Mouse (Mus musculus) ovary, adult 10 weeks (tissue): Measurements from ENCODE around the gene Olfr748. TPM values are rescaled to one million over a fixed set of nuclear protein-coding genes. Genes with fewer than 3 reads are reported as not detected.

Experiments
- polyA plus RNA-seq: library from polyadenylated mRNA; stranded (reverse); fragments of 350-450 nt; fragmentation: Illumina TruSeq; extraction: RNeasy Lipid Tissue Mini Kit (QIAGEN cat#74804); gene quantifications from one replicate; pipeline ENCODE4 v1.2.3, GENCODE M21; 2014

Olfr748 gene
- not detected for polyA plus RNA-seq

DNA sequence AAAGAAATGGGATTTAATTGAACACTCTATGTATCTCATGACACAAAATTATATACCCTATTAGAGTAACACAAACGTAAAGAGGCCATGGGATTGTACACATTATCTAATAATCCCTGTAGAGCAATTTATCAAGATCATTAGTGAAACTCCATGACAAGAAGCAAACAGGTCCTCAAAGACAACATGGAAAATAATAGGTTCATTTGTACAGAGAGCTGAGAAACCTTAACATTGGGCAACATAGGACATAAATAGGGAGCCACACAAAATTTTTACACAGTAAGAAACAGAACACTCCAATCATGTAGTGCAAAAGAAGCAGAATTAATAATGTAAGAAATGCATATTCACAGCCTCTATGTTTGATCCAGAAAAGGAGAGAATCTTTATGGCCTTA is at the start of gene Olfr748:
Gene Olfr748 (plus strand): TSS at position 301 of the 400 bp plus-strand sequence.

DNA sequence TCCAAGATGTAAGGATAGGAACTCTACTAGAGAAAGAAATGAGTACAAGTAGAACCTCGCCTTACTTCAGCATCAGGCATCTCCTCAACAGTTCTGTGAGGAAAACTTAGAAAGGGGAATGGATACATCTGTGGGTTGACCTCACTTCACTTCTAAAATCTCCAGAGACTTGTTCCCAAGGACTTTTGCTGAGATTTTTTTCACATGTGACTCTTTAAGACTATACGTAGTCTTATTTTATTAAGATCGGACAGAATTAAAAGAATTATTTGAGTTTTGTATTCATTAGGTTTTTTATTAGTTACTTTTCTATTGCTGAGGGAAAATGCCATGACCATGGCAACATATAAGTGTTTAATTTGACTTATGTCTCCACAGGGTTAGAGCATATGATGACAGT is 14.1 kb upstream of the Olfr748 start, which contains the start of gene Olfr747:
Gene Olfr747 (minus strand): TSS at position 101 of the 400 bp plus-strand sequence.

DNA sequence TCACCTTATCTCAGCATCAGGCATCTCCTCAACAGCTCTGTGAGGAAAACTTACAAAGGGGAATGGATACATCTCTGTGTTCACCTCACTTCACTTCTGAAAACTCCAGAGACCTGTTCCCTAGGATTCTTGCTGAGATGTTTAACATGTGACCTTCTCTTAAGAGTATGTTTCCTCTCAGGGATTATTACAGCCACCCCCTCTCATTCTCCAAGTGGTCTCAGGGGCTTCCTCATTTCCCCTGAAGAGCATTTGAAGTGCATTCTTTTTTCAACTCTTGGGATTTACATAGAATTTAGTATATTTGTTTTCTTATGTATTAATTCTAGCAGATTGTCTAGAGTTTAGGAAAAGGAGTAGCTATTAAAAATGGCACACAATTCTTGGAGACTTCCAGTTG is 37.8 kb downstream of the Olfr748 start, which contains the start of gene Olfr749:
Gene Olfr749 (minus strand): TSS at position 101 of the 400 bp plus-strand sequence.

Other genes starting within 250 kb of the Olfr748 start
- gene Olfr741, start 234.6 kb upstream of the Olfr748 start, polyA plus RNA-seq = not detected
- gene Olfr742, start 203.8 kb upstream of the Olfr748 start, polyA plus RNA-seq = not detected
- not detected for gene Olfr743, start 185.5 kb upstream of the Olfr748 start, polyA plus RNA-seq
- gene Olfr744, start 92.5 kb upstream of the Olfr748 start, polyA plus RNA-seq = not detected
- gene Olfr745, start 68.0 kb upstream of the Olfr748 start, polyA plus RNA-seq = not detected
- gene Olfr746, start 60.3 kb upstream of the Olfr748 start, polyA plus RNA-seq = not detected
- gene Olfr747, start 14.2 kb upstream of the Olfr748 start, polyA plus RNA-seq = not detected
- not detected for gene Olfr749, start 37.7 kb downstream of the Olfr748 start, polyA plus RNA-seq
- gene Ttc5, start 78.1 kb downstream of the Olfr748 start, polyA plus RNA-seq = 15.2 TPM
- 0.83 TPM for gene Ccnb1ip1, start 100.4 kb downstream of the Olfr748 start, polyA plus RNA-seq
- gene Parp2, start 100.5 kb downstream of the Olfr748 start, polyA plus RNA-seq = 50.8 TPM
- gene Tep1, start 163.2 kb downstream of the Olfr748 start, polyA plus RNA-seq = 6.2 TPM
- gene Klhl33, start 190.1 kb downstream of the Olfr748 start, polyA plus RNA-seq = 0.46 TPM
- 14.7 TPM for gene Osgep, start 217.5 kb downstream of the Olfr748 start, polyA plus RNA-seq
- 27.8 TPM for gene Apex1, start 217.6 kb downstream of the Olfr748 start, polyA plus RNA-seq
- gene Pip4p1, start 223.5 kb downstream of the Olfr748 start, polyA plus RNA-seq = 10.7 TPM
- 37.1 TPM for gene Pnp, start 223.7 kb downstream of the Olfr748 start, polyA plus RNA-seq
- gene Gm49342, start 237.1 kb downstream of the Olfr748 start, polyA plus RNA-seq = not detected
- not detected for gene Pnp2, start 248.6 kb downstream of the Olfr748 start, polyA plus RNA-seq